Mouse (Mus musculus) megakaryocyte, embryonic 14.5 days (primary cell): ENCODE measurements around the gene Gm5796. TPM values are rescaled to one million over a fixed set of nuclear protein-coding genes. Genes with fewer than 3 reads are reported as not detected.
"Not testable (repeated sequence)": the region's sequence is repeated elsewhere in the genome, so short reads cannot be mapped to it uniquely, and the experiment has no call there.

ENCODE experiments used
- H3K27me3 ChIP-seq: replicated peaks from 2 replicates; pipeline ENCODE3; 2012; ENCODE audit warnings: inconsistent platforms
- H3K36me3 ChIP-seq: replicated peaks from 2 replicates; pipeline ENCODE3; 2012; ENCODE audit warnings: low read length, inconsistent platforms, mixed read lengths
- H3K4me1 ChIP-seq: 2 replicates; pipeline ENCODE4 v1.6.1; 2012; ENCODE audit warnings: inconsistent platforms
- H3K4me3 ChIP-seq: replicated peaks from 2 replicates; pipeline ENCODE3; 2012; ENCODE audit warnings: moderate library complexity, mild to moderate bottlenecking, inconsistent platforms
- H3K9me3 ChIP-seq: 2 replicates; pipeline ENCODE4 v1.6.1; 2012; ENCODE audit warnings: inconsistent platforms
- polyA plus RNA-seq: library from polyadenylated mRNA; stranded (reverse); fragments of >175 nt; gene quantifications from 2 replicates; pipeline ENCODE4 v1.2.3, GENCODE M21; 2012; ENCODE audit warnings: low replicate concordance; ENCODE audit not compliant: insufficient read depth

Gene Gm5796
- polyA plus RNA-seq: not detected in 2 replicates

- H3K9me3 ChIP-seq, H3K36me3 ChIP-seq, H3K27me3 ChIP-seq, H3K4me1 ChIP-seq, H3K4me3 ChIP-seq: not testable (repeated sequence)
Measured at GRCm38 (mm10) chr14:4023641-4024040, at the start of gene Gm5796. Gm5796 (plus strand) TSS chr14:4023941.

GRCm38 (mm10) chr14:3998094-3998493, 25.6 kb upstream of the Gm5796 start, which contains the start of gene Gm3099:
Gm3099 (plus strand) TSS chr14:3998394.
- H3K9me3 ChIP-seq, H3K4me1 ChIP-seq, H3K36me3 ChIP-seq, H3K4me3 ChIP-seq, H3K27me3 ChIP-seq: not testable (repeated sequence)

GRCm38 (mm10) chr14:4083820-4084219, 60.1 kb downstream of the Gm5796 start, which contains the start of gene Gm3115:
Gm3115 (plus strand) TSS chr14:4084120.
- not testable (repeated sequence) for H3K9me3 ChIP-seq, H3K4me1 ChIP-seq, H3K27me3 ChIP-seq, H3K36me3 ChIP-seq, H3K4me3 ChIP-seq

Other genes with a start within 250 kb of the Gm5796 start
- gene Gm3002, start 213.9 kb upstream of the Gm5796 start, polyA plus RNA-seq: not detected in 2 replicates
- gene Gm3033, start 177.7 kb upstream of the Gm5796 start, polyA plus RNA-seq: not detected in 2 replicates
- gene Gm2916, start 139.8 kb upstream of the Gm5796 start, polyA plus RNA-seq: not detected in 2 replicates
- gene Gm3029, start 92.2 kb upstream of the Gm5796 start, polyA plus RNA-seq: not detected in 2 replicates
- gene Gm3095, start 60.4 kb upstream of the Gm5796 start, polyA plus RNA-seq: not detected in 2 replicates
- not detected in 2 replicates for gene Gm3099, start 25.5 kb upstream of the Gm5796 start, polyA plus RNA-seq
- gene Gm3115, start 60.2 kb downstream of the Gm5796 start, polyA plus RNA-seq: not detected in 2 replicates
- not detected in 2 replicates for gene Gm8108, start 86.6 kb downstream of the Gm5796 start, polyA plus RNA-seq
- gene Gm3127, start 141.1 kb downstream of the Gm5796 start, polyA plus RNA-seq: not detected in 2 replicates
- gene Gm2974, start 158.6 kb downstream of the Gm5796 start, polyA plus RNA-seq: not detected in 2 replicates
- gene Gm3138, start 225.7 kb downstream of the Gm5796 start, polyA plus RNA-seq: not detected in 2 replicates